Mouse (Mus musculus): ENCODE data around the gene Gnaq.
A peak's percentile ranks its signal among the peaks of the same experiment; 100 is the strongest.

Gnaq gene

DNA sequence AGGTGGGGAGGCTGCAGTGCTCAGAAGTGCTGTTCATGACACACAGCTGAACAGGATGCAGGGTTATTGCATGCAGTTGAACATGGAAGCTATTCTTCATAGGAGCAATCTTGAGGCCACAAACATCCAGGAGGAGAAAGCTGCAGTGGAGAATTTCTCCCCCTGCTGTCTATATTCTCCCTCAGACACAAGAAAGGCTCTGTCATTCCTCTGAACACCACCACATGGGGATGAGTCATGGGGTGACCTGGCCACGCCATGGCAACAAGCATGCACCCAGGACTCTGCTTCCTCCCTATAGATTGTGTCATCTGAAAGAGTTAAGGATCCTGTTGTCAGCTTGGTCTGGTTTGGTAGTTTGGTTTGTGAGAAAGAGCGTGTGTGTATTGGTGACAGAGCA, 239.0 kb downstream of the Gnaq start:
- no peak for DNase-seq (ENCODE audit: low read depth, low spot score)

DNA sequence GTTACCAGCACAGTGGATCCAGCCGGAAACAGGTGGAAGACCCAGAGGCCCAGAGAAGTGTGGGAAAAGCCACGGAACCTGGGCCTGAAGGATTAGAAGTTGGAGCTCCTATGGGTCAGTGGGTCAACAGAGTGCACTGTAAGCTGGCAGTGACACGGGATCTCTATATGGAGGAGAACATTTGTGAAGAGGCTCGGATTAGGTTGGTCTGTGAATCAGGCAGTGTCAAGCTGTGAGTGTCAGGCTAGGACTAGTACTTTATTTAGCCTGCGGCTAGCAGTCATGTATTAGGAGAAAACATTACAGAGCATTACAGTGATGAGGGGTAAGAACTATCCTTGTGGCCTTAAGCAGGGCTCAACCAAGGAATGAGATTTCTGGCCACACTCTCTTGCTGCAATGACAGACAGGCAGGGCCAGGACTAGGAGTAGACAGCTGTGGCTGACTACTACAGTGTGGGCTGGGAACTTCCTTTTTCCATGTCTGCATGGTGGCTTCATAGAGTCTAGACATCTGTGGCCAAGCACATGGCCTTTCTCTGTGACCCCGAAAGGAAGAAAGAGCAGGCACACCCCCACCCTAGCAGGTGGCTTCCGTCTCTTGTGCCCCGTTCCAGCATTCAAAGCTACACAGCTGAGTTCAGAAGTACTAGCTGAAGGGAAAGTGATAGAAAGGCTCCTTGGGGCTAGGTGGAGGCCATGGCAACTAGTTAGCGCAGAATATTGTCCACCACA, 240.3 kb downstream of the Gnaq start:
- DNase-seq (ENCODE audit: low read depth, low spot score), result no peak

DNA sequence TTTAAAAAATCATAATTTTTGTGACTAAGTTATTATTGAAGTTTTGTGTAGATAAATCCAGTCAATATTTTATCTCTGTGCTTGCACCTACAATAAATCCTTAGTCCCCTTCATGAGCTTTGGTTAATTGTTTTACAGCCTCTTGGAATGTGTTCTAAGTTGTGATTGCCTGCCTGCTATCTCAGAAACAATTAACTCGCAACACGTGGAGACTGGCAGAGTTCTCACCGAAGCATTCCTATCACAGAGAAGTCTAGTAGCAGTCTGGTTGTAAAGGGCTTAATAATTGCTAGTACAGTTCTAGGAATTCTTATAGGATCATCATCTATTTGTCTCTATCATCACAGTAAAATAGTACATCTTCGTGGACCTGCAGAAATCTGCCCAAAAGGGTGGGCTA, 243.2 kb downstream of the Gnaq start:
- DNase-seq (ENCODE audit: low read depth, low spot score), result no peak

DNA sequence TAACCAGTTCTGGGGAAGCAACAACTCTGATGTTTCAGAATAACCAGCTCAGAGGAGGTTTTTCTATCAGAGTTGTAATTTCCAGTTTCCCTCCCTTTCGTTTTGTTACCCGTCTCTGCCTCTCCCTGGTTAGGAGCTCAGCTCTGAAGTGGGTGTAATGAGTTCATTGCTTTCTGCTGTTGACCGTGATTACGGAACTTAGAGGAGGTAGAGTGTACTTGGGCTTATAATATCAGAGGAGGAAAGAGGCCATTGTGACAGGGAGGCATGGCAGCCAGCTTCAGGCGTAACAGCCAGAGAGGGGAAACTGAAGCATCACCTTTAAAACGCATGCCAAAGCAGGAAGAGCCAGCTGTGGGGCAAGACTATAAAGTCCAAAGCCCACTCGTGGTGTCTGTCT, 245.9 kb downstream of the Gnaq start:
- DNase-seq (ENCODE audit: low read depth, low spot score), result no peak

DNA sequence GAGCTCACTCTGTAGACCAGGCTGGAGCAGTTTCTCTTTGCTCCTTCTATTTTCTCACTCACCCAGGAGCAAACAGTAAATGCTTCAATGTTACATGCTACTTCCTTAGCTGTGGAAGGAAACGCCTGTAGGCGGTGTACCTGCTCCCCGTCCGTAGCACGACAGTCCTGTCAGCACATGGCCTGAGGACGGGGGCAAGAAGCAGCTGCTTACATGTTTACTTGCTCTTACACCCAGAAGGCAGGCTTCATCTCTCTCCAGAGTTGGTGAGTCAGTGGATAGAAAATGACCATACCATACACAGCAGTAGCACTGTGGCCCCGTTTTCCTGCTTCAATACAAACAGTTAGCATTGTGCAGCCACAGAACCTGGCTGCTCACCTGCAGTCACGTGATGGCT, 247.1 kb downstream of the Gnaq start:
- DNase-seq (ENCODE audit: low read depth, low spot score), result no peak

DNA sequence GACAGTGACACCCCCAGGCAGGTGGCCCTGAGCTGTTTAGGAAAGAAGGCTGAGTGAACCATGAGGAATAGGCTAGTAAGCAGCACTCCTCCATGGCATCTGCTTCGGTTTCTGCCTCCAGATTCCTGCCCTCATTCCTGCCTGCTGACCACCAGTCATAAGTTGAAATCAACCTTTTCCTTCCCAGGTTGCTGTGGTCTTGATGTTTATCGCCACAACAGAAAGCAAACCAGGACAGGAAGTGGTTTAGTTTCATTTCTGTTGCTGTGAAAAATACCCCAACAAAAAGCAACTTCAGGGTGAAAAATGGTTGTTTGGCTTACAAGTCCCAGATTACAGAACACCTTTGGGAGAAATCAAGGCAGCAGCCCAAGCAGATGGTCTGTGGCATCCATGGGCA, 249.8 kb downstream of the Gnaq start:
- no peak for DNase-seq (ENCODE audit: low read depth, low spot score)

DNA sequence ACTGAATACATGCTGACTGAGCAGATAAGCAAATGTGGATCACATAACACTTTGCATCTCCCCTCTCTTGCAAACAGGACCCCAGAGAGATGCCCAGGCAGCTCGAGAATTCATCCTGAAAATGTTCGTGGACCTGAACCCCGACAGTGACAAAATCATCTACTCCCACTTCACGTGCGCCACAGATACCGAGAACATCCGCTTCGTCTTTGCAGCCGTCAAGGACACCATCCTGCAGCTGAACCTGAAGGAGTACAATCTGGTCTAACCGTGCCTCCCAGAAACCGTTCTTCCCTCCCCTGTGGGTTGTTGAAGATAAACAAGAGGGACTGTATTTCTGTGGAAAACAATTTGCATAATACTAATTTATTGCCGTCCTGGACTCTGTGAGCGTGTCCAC, 250.5 kb downstream of the Gnaq start:
- DNase-seq (ENCODE audit: low read depth, low spot score), result no peak

DNA sequence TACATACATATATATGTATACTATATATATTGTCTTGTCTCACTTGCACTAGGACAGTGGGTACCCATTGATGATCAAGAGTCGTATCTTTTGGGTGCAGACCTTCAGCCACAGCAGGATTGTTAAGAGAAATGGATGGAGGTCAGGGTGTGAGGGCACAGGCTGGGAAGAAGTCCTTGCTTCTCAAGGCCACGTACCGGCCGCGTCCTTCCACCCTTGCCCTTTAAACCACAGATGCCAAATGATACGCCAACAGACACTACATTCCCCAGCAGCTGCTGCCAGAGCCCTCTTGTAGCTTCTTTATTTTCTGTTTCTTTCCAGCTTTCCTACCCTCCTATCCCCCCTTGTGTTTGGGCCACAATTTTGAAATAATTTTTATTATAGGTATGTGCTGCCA, 251.5 kb downstream of the Gnaq start:
- no peak for DNase-seq (ENCODE audit: low read depth, low spot score)

DNA sequence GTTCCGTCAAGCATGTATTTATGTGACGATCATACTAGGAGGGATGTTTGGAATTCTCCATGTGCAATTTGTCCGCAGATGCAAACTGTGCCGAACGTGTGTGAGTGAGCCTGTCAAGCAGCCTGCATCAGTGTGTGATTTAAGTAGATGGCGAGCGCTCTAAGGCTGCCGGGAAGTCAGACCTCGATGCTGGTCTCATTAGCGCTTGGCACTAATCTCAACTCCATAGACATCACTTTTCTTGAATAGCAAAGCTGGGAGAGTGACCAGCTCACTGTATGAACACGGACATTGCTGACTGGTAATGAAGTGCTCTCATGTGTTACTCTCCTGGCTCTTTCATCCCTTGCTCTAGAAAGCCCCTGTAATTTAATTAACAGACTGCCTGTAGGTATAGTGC, 252.3 kb downstream of the Gnaq start:
- DNase-seq (ENCODE audit: low read depth, low spot score), result no peak

DNA sequence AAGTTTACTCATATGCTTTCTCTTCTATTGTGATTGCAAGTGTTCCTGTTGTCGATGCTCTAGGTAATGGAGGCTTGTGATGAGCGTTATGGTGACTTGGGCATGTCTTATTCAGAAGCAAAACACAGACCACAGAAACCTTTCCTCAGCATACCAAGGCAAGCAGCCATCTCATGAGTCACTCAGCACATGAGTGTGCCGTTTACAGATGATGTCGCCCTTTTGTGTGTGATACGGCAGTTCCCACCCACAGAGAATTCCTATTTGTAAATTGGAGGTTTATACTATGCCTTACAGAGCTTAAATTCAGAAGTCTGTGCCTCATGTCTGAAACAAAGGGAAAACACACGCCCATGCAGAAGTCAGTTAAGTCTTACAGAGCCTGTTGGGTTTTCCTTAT, 253.9 kb downstream of the Gnaq start:
- DNase-seq (ENCODE audit: low read depth, low spot score), result no peak

DNA sequence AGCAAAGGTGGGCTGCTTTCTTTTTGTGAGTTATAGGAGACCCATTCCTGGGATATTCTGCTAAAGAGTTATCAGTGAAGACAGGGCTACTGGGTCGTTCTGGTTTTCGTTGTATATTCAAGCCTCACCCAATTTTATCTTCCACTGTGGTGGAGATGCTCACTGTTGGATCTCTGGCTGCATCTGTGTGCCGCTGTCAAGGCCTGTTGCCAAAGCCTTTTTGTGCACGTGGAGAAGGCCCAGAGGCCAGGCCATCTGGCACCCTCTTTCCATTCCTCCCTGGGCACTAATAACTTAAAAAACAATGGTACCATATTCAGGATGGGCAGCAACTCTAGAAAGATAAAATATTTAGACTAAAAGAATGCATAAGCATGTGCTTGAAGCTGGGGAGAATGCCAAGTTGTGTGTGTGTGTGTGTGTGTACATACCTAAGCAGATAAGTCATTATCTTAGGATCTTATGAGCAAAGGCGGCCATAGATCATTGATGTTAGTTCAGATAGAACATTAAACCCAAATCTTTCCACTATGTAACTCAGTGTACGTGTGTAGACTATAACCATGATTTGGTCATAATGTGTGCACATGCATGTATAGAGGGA, 257.7 kb downstream of the Gnaq start:
- no peak for DNase-seq (ENCODE audit: low read depth, low spot score)

DNA sequence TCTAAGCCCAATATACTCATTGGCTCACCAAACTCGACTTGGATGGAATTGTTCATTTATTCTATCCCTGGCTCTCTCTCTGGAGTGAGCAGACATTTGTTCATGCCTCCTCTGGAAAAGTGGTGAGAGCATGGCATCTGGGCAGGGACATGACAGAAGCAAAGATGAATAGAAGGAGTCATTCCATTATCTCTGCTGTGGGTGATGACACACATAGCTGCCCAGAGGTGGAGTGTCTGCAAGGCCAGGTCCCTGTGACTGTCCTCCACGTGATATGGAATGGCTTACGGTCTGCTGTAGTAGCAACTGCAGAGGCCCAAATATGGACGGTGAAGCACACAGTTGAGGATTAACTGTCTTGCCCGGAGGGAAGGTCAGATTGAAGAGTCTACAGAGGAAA, 261.8 kb downstream of the Gnaq start:
- no peak for DNase-seq (ENCODE audit: low read depth, low spot score)

DNA sequence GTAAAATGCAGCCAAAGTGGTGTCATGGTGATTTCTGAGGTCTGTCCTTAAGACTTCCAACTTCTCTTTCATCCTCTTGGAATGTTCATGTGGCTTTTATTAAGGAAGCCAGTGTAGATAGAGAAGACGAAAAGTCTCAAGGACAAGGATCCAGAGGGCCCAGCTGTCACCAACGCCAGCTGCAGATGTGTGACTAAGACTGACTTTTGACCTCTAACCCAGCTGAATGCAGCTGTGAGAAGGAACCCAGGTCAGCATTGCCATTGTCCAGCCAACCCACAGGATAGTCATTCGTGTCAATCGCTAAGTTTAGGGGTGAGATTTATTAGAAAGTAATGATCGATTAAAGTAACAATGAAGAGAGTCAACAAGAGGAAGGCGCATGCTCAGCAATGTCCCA, 270.5 kb downstream of the Gnaq start:
- no peak for DNase-seq (ENCODE audit: low read depth, low spot score)

DNA sequence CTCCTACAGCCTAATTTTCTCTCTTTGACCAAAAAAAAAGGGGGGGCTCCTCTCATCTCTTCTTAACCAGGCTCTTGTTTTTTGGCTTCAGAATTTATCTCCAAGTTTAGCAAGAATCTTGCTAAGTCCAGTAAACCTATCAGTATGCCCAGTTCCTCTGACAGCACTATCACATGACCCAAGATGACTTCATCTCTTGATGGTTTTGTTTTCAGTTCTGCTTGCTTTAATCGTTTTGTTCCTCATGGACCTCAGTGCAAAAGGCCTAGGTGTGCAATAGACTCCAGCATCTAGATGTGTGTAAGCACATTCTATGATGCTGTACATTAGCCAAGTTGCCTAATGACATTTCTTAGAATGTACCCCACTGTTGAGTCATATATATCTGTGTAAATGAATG, 275.1 kb downstream of the Gnaq start:
- no peak for DNase-seq (ENCODE audit: low read depth, low spot score)

DNA sequence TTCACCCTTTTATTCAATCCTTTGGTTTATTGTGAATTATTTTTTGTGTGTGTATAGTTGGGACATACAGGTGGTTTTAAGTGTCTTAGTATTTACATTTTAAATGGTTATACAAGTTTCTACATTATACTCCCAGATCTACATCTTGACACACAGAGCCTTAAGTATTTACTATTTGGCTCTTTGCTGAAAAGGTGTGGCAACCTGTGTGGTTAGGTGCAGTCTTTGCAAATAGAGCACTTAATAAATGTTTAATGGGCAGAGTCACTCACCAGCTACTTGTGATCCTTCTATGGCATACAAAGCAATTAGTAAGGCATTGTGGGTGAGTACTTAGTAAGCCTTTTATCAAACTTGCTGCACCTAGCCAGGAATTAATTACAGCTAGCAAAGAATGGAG, 278.7 kb downstream of the Gnaq start:
- no peak for DNase-seq (ENCODE audit: low read depth, low spot score)

DNA sequence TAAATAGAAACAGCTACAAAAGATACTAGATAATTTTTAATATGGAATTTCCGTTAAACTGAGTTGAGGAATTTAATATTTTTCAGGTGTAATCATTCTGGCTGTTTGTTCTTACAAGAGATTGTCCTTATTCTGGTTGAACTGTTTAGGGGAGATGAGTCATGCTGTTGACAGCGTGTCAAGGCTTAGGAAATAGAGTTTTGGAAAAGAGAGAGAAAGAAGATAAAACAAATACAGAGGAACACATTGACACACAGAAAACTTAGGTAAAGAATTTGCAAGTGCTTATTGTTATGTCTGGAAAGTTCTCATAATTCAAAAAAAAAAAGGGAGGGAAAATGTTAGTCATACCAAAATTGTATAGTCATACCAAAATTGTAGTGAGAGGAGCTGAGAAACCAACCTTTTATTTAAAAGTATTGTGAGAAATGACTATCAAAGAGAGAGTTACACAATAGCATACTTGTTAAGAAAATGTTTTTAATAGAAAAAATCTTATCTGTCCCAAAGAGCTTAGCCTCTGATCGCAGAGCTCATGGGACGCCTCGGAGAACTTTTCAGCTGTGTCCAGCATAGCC, 285.5 kb downstream of the Gnaq start:
- no peak for DNase-seq (ENCODE audit: low read depth, low spot score)

DNA sequence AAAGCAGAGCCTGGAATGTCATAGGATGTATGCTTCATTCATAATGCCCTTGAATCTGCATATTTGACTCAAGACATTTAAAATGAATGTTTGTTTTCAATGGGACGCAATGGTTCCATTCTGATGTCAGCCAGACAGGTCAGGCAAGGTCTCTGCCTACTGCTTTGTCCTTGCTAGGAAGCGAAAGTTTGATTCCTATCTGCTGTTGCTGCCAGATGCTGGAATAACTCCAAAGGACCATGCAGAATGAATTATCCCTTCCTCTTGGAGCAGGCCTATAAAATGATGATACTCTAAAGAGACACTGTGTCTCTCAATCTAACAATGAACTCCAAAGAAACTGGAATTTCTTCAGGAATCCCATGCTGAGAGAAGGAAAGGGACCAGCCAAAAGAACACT, 293.0 kb downstream of the Gnaq start:
- DNase-seq (ENCODE audit: low read depth, low spot score), result no peak

DNA sequence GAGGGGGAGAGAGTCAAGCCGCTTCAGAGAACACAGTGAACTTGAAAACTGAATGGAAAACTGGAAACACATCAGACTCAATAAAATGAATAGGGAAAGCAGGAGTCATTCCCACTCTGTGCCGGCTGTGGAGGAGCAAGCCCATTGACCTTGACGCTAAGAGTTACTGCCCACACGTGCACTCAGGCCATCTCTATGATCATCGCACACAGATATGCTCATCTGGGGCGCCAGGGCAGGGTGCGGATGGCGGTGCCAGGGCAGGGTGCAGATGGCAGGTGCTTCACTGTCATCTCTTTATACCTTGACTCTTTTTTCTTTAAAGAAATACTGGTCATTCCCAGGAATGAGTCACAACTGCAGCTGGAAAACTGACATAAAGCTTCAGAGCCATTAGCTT, 298.7 kb downstream of the Gnaq start:
- no peak for DNase-seq (ENCODE audit: low read depth, low spot score)

DNA sequence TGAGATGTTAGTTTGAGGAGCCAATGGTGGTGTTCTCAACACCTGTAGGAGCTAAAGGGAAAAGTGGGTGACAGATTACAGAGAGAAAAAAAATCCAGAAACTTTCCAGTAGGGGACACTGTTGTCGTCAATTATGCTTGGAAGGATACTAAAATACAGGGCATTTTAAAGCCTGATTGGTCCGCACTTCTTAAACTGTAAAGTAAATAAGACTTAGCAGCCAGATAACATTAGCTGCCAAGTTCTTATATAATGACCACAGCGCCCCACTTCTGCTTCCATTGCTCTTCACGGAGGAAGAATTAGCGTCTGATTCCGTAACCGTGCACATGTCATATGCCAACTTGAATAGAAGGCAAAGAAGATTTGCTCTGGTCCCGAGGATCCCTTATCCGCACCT, 302.2 kb downstream of the Gnaq start:
- peak; percentile 41 for DNase-seq (ENCODE audit: low read depth, low spot score)

DNA sequence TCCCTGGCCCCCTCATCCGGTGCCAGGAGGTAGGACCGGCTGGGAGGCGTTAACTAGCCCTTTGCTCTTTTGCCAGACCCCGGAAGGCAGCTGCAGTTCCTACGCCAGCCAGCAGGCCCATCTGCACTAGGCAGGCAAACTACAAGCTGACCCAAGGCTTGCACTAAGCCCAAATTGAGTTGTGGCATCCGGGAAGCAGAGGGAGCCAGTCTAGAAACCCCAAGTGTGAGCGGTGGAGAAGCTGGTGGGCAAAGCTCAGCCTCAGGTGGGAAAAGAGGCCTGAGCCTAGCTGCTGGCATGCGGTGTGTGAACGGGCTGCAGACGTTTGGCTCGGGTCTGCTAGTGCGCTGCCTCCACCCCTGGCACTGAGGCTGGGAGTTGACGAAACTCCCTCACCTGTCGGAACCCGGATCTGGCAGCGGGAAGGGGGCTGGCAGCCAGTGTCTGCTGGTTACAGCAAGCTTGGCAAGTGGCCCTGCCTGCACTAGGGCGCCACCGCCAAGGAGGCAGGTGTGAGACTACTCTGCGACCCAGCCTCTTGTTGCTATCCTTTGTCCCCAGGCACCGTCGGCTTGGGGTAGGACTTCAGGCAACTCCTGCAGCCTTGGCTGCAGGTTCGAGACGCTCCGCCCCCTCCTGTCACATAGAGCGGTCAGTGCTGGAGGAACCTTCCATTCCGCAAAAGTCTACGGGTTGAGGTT, 303.1 kb downstream of the Gnaq start, which contains the start of gene Gna14:
TSS of gene Gna14 (plus strand) at position 232 of the 701 bp plus-strand sequence.
- peak; percentile 38 for DNase-seq (ENCODE audit: low read depth, low spot score)

DNA sequence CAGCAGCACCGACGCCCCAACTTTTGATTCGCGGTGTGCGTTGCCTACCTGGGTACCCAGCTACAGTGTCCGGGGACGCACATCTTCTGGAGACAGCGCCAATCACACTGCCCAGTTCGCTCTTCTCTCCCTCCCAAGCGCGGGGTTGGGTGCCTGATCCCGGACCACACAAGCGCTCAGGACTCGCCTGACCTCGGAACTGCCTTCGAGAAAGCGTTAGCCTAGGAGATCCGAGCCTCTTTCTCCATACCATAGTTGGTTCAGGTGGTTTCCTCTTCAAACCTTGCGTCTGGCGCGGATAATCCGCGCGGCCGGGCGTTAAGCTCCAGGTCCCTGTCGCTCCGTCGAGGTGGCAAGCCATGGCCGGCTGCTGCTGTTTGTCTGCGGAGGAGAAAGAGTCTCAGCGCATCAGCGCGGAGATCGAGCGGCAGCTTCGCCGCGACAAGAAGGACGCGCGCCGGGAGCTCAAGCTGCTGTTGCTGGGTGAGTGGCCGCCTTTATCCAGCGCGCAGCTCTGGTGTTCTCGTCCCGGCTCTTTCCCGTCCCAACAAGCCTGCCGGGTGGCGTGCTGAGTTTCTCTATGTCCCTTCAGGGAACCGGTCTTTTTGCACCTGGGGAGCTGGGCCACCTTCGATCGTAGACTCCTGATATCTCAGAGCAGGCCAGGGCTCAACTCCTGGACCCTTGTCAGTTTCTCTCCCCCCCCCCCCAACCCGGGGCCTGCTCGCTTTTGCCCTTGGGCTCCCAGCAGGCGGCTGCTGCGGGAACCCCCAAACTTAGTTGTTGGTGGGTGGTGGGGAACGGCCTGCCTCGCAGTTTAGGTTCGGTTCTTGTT, 303.9 kb downstream of the Gnaq start:
- no peak for DNase-seq (ENCODE audit: low read depth, low spot score)

Data from skeletal muscle tissue, adult 2 months (tissue).